Mouse (Mus musculus) heart, embryonic 13.5 days (tissue): ENCODE results near the gene Zfp976. TPM values are rescaled to one million over a fixed set of nuclear protein-coding genes. Genes with fewer than 3 reads are reported as not detected.
"Not testable (repeated sequence)": the region's sequence is repeated elsewhere in the genome, so short reads cannot be mapped to it uniquely, and the experiment has no call there.

ENCODE experiments used
- ATAC-seq: fragments of 200-750 bp; cut with Nextera tagmentation; 2 replicates; pipeline ENCODE4 v1.8.0; 2017; ENCODE audit warnings: moderate TSS enrichment; ENCODE audit not compliant: insufficient number of reproducible peaks, low FRiP score, low TSS enrichment; ENCODE audit errors: extremely low read depth
- H3K27ac ChIP-seq: fragments of 300-500 bp; sonication (generic); replicated peaks from 2 replicates; pipeline ENCODE4 v1.5.1; 2015; ENCODE audit warnings: moderate library complexity, mild to moderate bottlenecking, inconsistent platforms
- H3K27me3 ChIP-seq: fragments of 300-500 bp; sonication (generic); replicated peaks from 2 replicates; pipeline ENCODE4 v1.6.1; 2015; ENCODE audit warnings: mild to moderate bottlenecking, inconsistent platforms
- H3K36me3 ChIP-seq: fragments of 300-500 bp; sonication (generic); 2 replicates; pipeline ENCODE4 v1.6.1; 2015; ENCODE audit warnings: mild to moderate bottlenecking, inconsistent platforms
- H3K4me1 ChIP-seq: fragments of 300-500 bp; sonication (generic); 2 replicates; pipeline ENCODE4 v1.6.1; 2015; ENCODE audit warnings: inconsistent platforms
- H3K4me2 ChIP-seq: fragments of 300-500 bp; sonication (generic); 2 replicates; pipeline ENCODE4 v1.6.1; 2015; ENCODE audit warnings: inconsistent platforms, mild to moderate bottlenecking, moderate library complexity
- H3K4me3 ChIP-seq: fragments of 300-500 bp; sonication (generic); 2 replicates; pipeline ENCODE4 v1.5.1; 2015; ENCODE audit warnings: moderate library complexity, mild to moderate bottlenecking, inconsistent platforms
- H3K9ac ChIP-seq: fragments of 300-500 bp; sonication (generic); 2 replicates; pipeline ENCODE4 v1.6.1; 2015; ENCODE audit warnings: inconsistent platforms, mild to moderate bottlenecking, moderate library complexity
- H3K9me3 ChIP-seq: fragments of 300-500 bp; sonication (generic); 2 replicates; pipeline ENCODE4 v1.6.1; 2016; ENCODE audit warnings: inconsistent platforms
- WGBS: fragments of 180-500 bp; shearing (Covaris S2); methylation state at CpG from one replicate; pipeline ENCODE4 v1.1.7; 2015; ENCODE audit warnings: mixed read lengths; 5-methylcytosine and 5-hydroxymethylcytosine counted together
- polyA plus RNA-seq: library from polyadenylated mRNA; unstranded; fragments of >200 nt; fragmentation: Nextera tagmentation; extraction: Ambion mirVana; gene quantifications from 2 replicates; pipeline ENCODE4 v1.2.1, GENCODE M21; 2015

Gene Zfp976
- polyA plus RNA-seq, result 1.7 and 2.4 TPM in 2 replicates

DNA sequence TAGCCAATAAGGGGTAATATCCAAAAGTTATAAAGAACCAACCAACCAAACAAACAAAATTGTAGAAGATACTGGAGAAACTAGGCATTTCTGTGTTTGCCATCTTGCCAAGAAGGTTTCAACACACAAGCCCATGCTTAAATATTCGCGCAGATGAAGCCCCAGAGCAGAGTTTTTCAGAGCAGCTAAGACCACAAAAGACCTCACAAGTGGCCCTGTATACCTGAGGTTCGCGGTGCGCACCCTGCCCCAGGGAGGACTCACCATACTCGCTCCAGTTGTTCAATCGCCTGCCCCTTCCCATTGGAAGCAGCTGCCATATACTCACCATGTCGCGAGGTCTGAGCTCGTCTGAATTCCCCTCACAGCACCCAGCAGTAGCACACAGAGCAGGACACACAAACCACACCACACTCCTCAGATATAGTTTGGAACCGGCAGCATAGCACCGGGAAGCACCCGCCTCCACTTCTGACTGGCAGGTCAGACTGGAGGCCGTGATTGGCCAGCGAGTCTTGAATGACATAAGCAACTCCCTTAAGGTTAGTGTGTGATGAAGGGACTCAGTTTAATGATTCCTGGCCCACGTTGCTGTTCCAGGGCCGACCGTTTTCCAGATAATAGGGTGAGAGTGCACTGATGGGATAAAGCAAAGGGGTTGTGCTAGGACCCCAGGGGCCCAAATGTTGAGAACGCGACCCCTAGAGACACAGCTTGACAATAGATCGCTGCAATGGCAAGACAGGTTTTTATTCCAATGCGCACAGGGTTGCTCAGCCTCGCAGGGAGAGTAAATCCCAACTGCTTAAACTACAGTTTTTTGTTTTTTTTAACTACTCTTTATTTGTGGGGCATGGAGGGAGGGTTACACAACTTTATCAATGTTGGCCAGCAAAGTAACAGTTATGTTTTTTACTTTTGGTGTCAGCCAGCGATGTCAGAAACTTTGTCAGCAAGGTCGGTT, at the start of gene Zfp976:
Gene Zfp976, minus strand, starts transcription at position 437 of the 964 bp plus-strand sequence.
- Histone ChIP-seq H3K27ac (peak within 1 kb of the TSS; percentile 42; the same call in 1 of the 2 replicates), H3K4me2 (peak within 1 kb of the TSS; percentile 67), H3K9ac (peak within 1 kb of the TSS; percentile 78), H3K4me3 (peak within 1 kb of the TSS; percentile 59)
- peak; percentile 85 for ATAC-seq
- H3K9me3 ChIP-seq, H3K36me3 ChIP-seq, H3K4me1 ChIP-seq, H3K27me3 ChIP-seq: not testable (repeated sequence)
- WGBS, result 5% methylated on average over 25 of the region's 25 CpGs

DNA sequence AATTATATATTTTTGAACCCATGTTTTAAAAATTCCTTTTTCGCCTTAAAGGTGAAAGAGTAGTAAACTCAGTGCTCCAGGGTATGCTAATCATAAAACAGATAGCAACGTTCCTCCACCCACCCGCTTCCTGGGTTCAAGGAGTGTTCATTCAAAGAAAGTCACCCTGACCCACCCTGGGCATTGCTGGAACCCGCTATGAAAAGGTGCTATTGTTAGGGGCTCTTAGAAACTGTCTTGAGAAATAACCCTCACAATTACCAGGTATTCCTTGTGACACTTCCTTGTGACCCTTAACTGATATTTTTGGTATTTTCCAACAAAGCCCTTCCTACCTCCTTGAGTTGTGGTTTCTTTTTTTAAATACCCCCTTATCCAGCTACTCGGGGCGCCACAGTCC, 37.7 kb upstream of the Zfp976 start:
- not testable (repeated sequence) for H3K4me1 ChIP-seq, ATAC-seq, H3K36me3 ChIP-seq, H3K9ac ChIP-seq, H3K27ac ChIP-seq, H3K27me3 ChIP-seq, H3K4me2 ChIP-seq, H3K4me3 ChIP-seq
- 90% methylated on average over 6 of the region's 6 CpGs for WGBS
- H3K9me3 ChIP-seq, result peaks cover 21% of the 10 kb centered on the region

DNA sequence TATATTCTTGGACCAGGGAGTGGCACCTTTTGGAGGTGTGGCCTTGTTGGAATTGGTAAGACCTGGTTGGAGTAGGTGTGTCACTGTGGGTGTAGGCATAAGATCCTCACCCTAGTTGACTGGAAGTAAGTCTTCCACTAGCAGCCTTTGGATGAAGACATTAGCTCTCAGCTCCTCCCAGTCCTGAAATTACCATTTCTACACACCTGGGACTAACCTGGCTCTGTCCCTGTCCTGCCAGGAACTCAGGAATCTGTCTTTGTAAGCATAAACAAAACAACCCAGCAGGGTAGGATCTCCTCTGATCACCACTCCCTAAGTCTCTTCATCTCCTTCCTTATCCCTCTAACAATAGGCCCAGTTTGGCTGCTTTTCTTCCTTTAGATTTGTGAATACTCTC, 37.3 kb upstream of the Zfp976 start:
- H3K36me3 ChIP-seq, H3K27me3 ChIP-seq, H3K27ac ChIP-seq, H3K4me1 ChIP-seq, H3K4me2 ChIP-seq, ATAC-seq, H3K9ac ChIP-seq, H3K4me3 ChIP-seq: not testable (repeated sequence)
- H3K9me3 ChIP-seq, result peaks cover 19% of the 10 kb centered on the region

DNA sequence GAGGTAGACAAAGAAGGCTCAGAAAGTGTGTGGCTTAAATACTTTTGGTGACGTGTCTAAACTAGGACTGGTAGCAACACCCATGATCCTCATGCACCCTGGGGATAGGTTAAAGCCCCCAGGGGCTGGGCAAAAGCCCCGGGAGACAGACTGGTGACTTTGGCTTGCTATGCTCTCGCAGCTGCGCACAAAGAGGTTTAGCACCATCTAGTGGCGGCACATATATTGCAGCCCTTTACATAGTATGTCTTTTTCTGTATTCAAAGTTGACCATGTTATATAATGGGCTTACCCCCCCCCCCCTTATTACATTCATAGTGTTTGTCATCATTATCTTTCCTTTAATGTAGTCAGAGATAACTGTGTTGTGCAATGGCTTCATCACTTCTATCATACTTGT, 17.8 kb upstream of the Zfp976 start:
- not testable (repeated sequence) for H3K9ac ChIP-seq, H3K27ac ChIP-seq, H3K27me3 ChIP-seq, H3K4me3 ChIP-seq, H3K4me1 ChIP-seq, H3K4me2 ChIP-seq, ATAC-seq
- WGBS, result 71% methylated on average over 5 of the region's 5 CpGs
- Histone ChIP-seq H3K36me3 (peaks cover 53% of the 10 kb centered on the region), H3K9me3 (peaks cover 63% of the 10 kb centered on the region)

DNA sequence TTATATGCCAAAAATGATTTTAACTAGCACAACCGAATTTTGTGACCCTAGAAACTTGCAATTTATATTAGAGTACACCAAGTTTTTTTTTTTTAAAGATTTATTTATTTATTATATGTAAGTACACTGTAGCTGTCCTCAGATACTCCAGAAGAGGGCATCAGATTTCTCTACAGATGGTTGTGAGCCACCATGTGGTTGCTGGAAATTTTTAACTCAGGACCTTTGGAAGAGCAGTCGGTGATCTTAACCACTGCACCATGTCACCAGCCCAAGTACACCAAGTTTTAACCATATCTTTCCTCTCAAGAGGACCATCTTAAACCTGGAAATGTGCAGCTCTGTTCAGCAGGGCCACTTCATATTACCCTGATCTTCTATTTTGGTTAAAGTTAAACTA, 12.8 kb upstream of the Zfp976 start:
- not testable (repeated sequence) for ATAC-seq, H3K27me3 ChIP-seq, H3K4me2 ChIP-seq, H3K4me1 ChIP-seq, H3K27ac ChIP-seq, H3K4me3 ChIP-seq, H3K9ac ChIP-seq
- peaks cover 41% of the 10 kb centered on the region for H3K9me3 ChIP-seq
- peaks cover 12% of the 10 kb centered on the region; the same call in 1 of the 2 replicates for H3K36me3 ChIP-seq
- WGBS, result 68% methylated on average over 2 of the region's 2 CpGs

DNA sequence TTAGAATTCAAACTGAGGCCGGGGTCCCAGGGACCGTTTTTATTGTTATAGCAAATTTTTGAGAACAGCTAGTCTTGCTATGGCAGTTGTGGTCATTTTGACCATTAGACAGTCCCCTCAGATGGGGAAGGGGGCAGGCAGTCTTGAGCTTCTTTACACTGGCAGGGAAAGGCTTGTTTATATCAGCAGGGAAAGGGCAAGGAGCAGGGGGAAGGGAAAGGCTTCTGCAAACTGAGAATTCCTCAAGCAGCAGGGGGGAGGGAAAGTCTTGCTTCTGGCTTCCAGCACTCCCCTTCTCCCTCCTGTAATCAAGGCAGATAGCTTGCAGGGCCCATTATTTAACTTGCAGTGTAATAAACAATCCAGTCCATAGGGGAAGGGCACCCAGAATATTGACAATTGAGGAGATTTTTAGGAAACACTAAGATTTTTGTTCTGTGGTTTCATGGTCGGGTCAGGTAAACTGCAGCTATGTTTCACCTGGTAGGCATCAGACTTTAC, 782 bp upstream of the Zfp976 start:
- H3K27ac ChIP-seq, H3K4me1 ChIP-seq, H3K36me3 ChIP-seq, ATAC-seq, H3K27me3 ChIP-seq, H3K9me3 ChIP-seq: not testable (repeated sequence)
- Histone ChIP-seq H3K4me2 (peak overlapping the region; percentile 67), H3K9ac (0 out of 2 replicates have a peak overlapping the region, but pooled peaks have one; percentile 78), H3K4me3 (peak overlapping the region; percentile 59)
- 24% methylated on average over 3 of the region's 3 CpGs for WGBS

DNA sequence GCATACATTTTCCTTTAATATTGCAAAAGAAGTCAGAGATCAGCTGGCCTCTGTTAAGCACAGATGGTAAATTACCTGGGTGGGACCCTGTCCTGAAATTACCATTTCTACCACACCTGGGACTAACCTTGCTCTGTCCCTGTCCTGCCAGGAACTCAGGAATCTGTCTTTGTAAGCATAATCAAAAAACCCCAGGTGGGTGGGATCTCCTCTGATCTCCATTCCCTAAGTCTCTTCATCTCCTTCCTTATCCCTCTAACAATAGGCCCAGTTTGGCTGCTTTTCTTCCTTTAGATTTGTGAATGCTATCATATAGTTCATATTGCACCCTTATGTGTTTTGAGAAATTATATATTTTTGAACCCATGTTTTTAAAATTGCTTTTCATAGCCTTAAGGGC, 11.4 kb downstream of the Zfp976 start:
- H3K27ac ChIP-seq, ATAC-seq, H3K4me3 ChIP-seq, H3K9ac ChIP-seq, H3K27me3 ChIP-seq, H3K4me1 ChIP-seq, H3K4me2 ChIP-seq, H3K36me3 ChIP-seq: not testable (repeated sequence)
- H3K9me3 ChIP-seq, result peaks cover 31% of the 10 kb centered on the region

DNA sequence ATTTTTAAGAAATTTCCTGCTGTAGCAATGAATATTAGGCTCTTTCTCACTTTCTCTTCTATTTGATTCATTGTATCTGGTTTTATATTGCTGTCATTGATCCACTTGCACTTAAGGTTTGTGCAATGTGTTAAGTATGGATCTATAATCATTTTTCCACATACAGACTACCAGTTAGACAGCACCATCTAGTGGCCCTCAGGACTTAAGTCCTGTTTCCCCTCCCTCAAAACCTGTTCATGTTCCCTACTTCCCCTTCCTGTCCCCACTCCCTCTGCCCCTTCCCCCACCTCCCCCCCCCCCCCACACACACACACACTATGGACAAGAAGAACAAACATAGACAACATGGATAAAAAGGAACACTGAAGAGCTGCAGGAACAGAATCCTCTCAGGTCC, 46.7 kb downstream of the Zfp976 start:
- ATAC-seq, H3K27me3 ChIP-seq, H3K4me3 ChIP-seq, H3K9ac ChIP-seq, H3K27ac ChIP-seq, H3K4me2 ChIP-seq, H3K36me3 ChIP-seq, H3K4me1 ChIP-seq: not testable (repeated sequence)
- peaks cover 50% of the 10 kb centered on the region for H3K9me3 ChIP-seq

DNA sequence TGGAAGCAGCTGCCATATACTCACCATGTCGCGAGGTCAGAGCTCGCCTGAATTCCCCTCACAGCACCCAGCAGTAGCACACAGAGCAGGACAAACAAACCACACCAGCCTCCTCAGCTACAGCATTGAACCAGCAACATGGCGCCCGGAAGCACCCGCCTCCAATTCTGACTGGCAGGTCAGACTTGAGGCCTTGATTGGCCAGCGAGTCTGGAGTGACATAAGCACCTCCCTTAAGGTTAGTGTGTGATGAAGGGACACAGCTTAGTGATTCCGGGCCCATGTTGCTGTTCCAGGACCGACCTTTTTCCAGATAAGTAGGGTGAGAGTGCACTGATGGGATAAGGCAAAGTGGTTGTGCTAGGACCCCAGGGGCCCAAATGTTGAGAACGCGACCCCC, 50.0 kb downstream of the Zfp976 start, which contains the start of gene Zfp977:
Gene Zfp977, minus strand, starts transcription at position 135 of the 400 bp plus-strand sequence.
- H3K4me1 ChIP-seq, H3K36me3 ChIP-seq, H3K27me3 ChIP-seq, H3K4me3 ChIP-seq, ATAC-seq, H3K9ac ChIP-seq, H3K4me2 ChIP-seq, H3K27ac ChIP-seq: not testable (repeated sequence)
- 79% methylated on average over 11 of the region's 11 CpGs for WGBS
- peaks cover 43% of the 10 kb centered on the region for H3K9me3 ChIP-seq

DNA sequence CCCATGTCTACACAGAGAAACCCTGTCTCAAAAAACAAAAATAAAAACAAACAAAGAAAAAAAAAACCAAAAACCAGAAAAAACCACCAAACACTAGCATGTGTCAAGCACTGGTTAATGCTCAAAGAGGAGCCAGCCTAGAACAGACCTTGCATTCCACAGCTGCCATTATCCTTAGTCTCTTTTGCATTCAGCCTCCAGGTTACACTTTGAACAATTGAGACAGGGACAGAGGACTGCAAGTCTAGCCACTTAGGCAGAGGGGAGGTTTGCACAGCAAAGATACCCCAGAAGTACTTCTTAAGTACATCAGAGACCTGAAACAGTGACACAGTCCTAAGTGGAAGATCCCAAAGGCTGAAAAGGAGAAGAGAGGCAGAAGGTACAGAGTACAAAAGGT, 51.1 kb downstream of the Zfp976 start:
- H3K27ac ChIP-seq, H3K36me3 ChIP-seq, H3K4me1 ChIP-seq, H3K4me3 ChIP-seq, H3K4me2 ChIP-seq, H3K9ac ChIP-seq, H3K27me3 ChIP-seq, ATAC-seq: not testable (repeated sequence)
- peaks cover 49% of the 10 kb centered on the region for H3K9me3 ChIP-seq

DNA sequence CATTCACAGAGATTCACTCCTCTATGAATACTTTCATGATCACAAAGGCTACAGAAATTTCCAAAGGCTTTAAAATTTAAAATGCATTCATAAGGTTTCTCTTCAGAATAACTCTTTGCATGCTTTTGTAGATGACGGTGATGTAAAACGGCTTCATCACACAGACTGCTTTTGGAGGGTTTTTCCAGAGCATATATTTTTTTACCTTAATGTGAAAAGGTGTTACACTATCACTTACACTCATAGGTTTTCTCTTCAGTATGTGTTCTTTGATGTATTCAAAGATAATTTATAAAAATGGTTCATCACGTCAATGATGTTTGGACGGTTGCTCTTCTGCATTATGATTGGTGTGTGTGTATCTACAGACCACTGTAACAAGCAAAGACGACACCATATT, 63.9 kb downstream of the Zfp976 start, which contains the start of gene Gm21028:
Gene Gm21028, minus strand, starts transcription at position 101 of the 400 bp plus-strand sequence.
- H3K4me1 ChIP-seq, result no peaks in the 10 kb centered on the region
- H3K36me3 ChIP-seq, result peaks cover 20% of the 10 kb centered on the region
- H3K27ac ChIP-seq, result no peak within 1 kb of the TSS
- H3K4me3 ChIP-seq, result no peak within 1 kb of the TSS
- no peaks in the 10 kb centered on the region for H3K27me3 ChIP-seq
- no peak for ATAC-seq
- H3K9ac ChIP-seq, result no peak within 1 kb of the TSS
- WGBS, result 88% methylated on average over 5 of the region's 5 CpGs
- no peak within 1 kb of the TSS for H3K4me2 ChIP-seq
- peaks cover 80% of the 10 kb centered on the region for H3K9me3 ChIP-seq
